Mouse (Mus musculus): ENCODE results near the gene Tyw1. TPM values are rescaled to one million over a fixed set of nuclear protein-coding genes. Genes with fewer than 3 reads are reported as not detected.

Gene Tyw1
- total and polyA plus RNA-seq, 2 experiments from 2014 or later = 16.3 to 18.3 TPM

DNA sequence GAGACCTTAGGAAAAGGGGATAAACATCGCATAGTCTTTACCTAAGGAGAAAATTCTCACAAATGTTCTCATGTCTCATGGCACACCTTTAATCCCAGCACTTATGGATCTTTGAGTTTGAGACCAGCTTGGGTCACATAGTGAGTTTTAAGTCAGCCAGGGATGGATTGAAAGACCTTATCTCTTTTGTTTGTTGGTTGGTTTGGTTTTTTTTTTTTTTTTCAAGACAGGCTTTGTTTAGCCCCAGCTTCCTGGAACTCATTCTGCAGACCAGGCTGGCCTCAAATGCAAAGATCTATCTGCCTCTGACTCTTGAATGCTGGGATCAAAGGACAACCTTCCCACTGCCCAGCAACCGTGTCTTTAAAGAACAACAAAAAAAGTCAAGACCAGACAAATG, 34.1 kb upstream of the Tyw1 start:
- DNase-seq (ENCODE audit: low spot score) (no peak), ATAC-seq (ENCODE audit: low FRiP score) (no peak)
- TF ChIP-seq CTCF (IDR thresholded peaks at IDR 0.05) = no peak
- Histone ChIP-seq H3K4me3 (ENCODE audit: low read depth, low read length) (peak overlapping the region; percentile 98), H3K9me3 (ENCODE audit: low read length) (no peaks in the 10 kb centered on the region), H3K27ac (ENCODE audit: low read depth, low read length) (peak overlapping the region; percentile 82), H3K4me2 (ENCODE audit: low read depth, low read length, poor library complexity, severe bottlenecking) (peak overlapping the region; percentile 74), H3K9ac (replicated peaks; ENCODE audit: low read length, poor library complexity, severe bottlenecking) (peak overlapping the region; percentile 95), H3K27me3 (ENCODE audit: insufficient read depth, low read length) (no peaks in the 10 kb centered on the region), H3K4me1 (ENCODE audit: insufficient read depth, low read length) (peaks cover 14% of the 10 kb centered on the region), H3K36me3 (ENCODE audit: insufficient read depth, low read length) (no peaks in the 10 kb centered on the region)
- WGBS = 50% methylated on average over 2 of the region's 2 CpGs

DNA sequence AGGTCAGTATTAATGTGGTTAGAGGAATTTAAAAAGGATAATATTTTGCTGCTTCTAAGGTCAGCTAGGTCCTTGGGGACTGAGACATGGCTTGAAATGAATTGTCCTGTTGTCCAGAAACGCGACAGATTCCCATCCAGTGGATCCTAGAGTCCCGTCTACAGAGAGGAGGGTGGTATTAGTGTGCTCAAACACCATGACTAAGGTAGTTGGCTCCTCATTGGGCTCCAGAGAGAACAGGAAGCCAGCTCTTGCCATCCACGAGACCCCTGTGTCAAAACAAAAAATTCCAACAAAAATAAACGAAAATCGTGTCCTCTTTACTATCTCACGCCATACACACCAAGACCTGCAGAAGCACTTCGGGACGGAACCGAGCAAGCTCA, 33.7 kb upstream of the Tyw1 start:
- no peak for TF ChIP-seq CTCF (IDR thresholded peaks at IDR 0.05)
- peak; percentile 50; the same call in 1 of the 2 replicates for ATAC-seq (ENCODE audit: low FRiP score)

DNA sequence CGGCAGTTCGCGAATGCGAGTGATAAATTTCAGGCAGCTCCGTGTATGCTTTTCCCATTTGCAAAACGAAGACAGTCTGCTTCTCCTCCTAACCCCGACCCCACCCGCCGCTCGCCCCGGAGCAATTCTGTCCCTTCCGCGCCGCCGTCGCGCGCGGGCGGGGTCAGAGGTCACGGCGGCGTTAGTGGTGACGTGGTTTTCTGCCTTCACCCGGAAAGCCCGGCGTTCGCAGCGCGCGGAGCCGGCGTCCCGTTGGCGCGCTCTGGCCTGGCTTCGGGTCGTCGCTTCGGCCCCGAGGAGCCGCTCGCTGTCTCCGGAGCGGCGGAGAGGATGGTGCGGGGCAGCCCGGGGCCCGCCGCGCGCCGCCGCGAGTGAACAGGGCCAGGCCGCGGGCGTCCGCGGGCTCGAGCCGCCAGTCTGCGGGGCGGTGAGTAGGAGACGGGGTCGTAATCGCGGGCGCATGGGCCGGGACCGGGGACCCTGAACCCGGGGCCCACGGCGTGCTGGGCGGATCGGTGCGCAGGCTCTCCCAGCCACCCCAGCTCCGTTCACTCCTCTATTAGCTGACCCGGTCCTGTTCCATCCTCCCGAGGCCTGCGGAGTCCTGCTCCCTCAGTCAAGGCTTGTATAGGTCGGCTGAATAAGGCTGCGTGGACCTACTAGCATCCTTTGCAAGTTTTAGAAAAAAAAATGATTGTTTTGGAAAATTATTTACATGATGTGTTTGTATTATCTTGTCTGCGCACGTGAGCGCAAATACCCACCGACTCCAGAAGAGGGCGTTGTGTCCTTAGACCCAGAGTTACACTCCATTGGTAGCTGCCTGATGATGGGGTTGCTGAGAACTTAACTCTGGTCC, 33.0 kb upstream of the Tyw1 start:
- H3K36me3 ChIP-seq (ENCODE audit: insufficient read depth, low read length) = no peaks in the 10 kb centered on the region
- peak overlapping the region; percentile 98 for H3K4me3 ChIP-seq (ENCODE audit: low read depth, low read length)
- ATAC-seq (ENCODE audit: low FRiP score) = peak; percentile 86
- H3K4me1 ChIP-seq (ENCODE audit: insufficient read depth, low read length) = peaks cover 14% of the 10 kb centered on the region
- WGBS = under 1% methylated on average over 87 of the region's 88 CpGs
- H3K27ac ChIP-seq (ENCODE audit: low read depth, low read length) = peak overlapping the region; percentile 82
- TF ChIP-seq CTCF (IDR thresholded peaks at IDR 0.05) = peak; percentile 67
- peak overlapping the region; percentile 95 for H3K9ac ChIP-seq (replicated peaks; ENCODE audit: low read length, poor library complexity, severe bottlenecking)
- DNase-seq (ENCODE audit: low spot score) = peak; percentile 92
- H3K4me2 ChIP-seq (ENCODE audit: low read depth, low read length, poor library complexity, severe bottlenecking) = peak overlapping the region; percentile 74
- H3K9me3 ChIP-seq (ENCODE audit: low read length) = no peaks in the 10 kb centered on the region
- no peaks in the 10 kb centered on the region for H3K27me3 ChIP-seq (ENCODE audit: insufficient read depth, low read length)

More for the DNA sequence above, 33.7 kb upstream of the Tyw1 start:
- Histone ChIP-seq H3K27ac (ENCODE audit: low read depth, low read length) (peak overlapping the region; percentile 82), H3K9me3 (ENCODE audit: low read length) (no peaks in the 10 kb centered on the region), H3K36me3 (ENCODE audit: insufficient read depth, low read length) (no peaks in the 10 kb centered on the region), H3K9ac (replicated peaks; ENCODE audit: low read length, poor library complexity, severe bottlenecking) (peak overlapping the region; percentile 95), H3K27me3 (ENCODE audit: insufficient read depth, low read length) (no peaks in the 10 kb centered on the region), H3K4me2 (ENCODE audit: low read depth, low read length, poor library complexity, severe bottlenecking) (peak overlapping the region; percentile 74), H3K4me3 (ENCODE audit: low read depth, low read length) (peak overlapping the region; percentile 98), H3K4me1 (ENCODE audit: insufficient read depth, low read length) (peaks cover 14% of the 10 kb centered on the region)
- 2% methylated on average over 10 of the region's 10 CpGs for whole genome bisulfite sequencing
- peak; percentile 38 for DNase-seq (ENCODE audit: low spot score)

DNA sequence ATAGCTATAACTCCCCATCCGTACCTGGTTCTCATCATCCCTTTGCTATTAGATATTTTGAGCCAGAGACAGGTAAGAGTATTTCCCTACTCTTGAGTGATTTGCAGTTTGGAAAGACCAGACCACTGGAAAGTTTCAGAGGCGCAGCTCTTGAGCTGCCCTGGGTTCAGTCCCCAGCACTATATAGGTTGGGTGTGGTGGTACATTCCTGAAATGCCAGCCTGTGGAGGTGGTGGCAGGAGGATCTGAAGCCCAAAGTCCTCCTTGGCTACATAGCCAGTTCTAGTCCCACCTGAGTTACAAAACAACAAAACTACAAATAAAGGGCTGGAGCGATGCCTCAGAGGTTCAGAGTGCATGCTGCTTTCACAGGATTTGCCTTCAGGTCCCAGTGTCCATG, 28.6 kb upstream of the Tyw1 start:
- Histone ChIP-seq H3K27me3 (ENCODE audit: insufficient read depth, low read length) (no peaks in the 10 kb centered on the region), H3K9ac (replicated peaks; ENCODE audit: low read length, poor library complexity, severe bottlenecking) (no peak overlapping the region), H3K9me3 (ENCODE audit: low read length) (no peaks in the 10 kb centered on the region), H3K4me1 (ENCODE audit: insufficient read depth, low read length) (peaks cover 10% of the 10 kb centered on the region), H3K4me3 (ENCODE audit: low read depth, low read length) (no peak overlapping the region), H3K27ac (ENCODE audit: low read depth, low read length) (no peak overlapping the region), H3K4me2 (ENCODE audit: low read depth, low read length, poor library complexity, severe bottlenecking) (no peak overlapping the region), H3K36me3 (ENCODE audit: insufficient read depth, low read length) (peaks cover 16% of the 10 kb centered on the region; the same call in 1 of the 2 replicates)
- TF ChIP-seq CTCF (IDR thresholded peaks at IDR 0.05) = no peak
- 98% methylated on average over 3 of the region's 3 CpGs for WGBS
- ATAC-seq (ENCODE audit: low FRiP score) = no peak
- DNase-seq (ENCODE audit: low spot score) = no peak

DNA sequence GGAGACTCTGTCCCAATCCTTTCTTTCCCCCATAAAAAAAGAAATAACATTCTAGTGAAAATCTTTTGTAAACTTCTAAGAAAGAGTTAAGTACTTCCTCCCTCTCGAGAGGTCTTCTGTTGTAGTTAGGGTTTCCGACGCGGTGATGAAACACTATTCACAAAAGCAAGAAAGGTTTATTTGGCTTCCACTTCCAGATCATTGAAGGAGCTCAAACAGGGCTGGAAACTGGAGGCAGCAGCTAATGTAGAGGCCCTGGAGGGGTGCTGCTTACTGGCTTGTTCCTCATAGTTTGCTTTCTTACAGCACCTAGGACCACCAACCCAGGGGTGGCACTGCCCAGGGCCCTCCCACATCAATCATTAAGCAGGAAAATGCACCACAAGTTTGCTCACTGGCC, 27.3 kb upstream of the Tyw1 start:
- no peak for DNase-seq (ENCODE audit: low spot score)
- no peaks in the 10 kb centered on the region for H3K9me3 ChIP-seq (ENCODE audit: low read length)
- peaks cover 29% of the 10 kb centered on the region for H3K36me3 ChIP-seq (ENCODE audit: insufficient read depth, low read length)
- 86% methylated on average over 4 of the region's 4 CpGs for WGBS
- no peak overlapping the region for H3K4me3 ChIP-seq (ENCODE audit: low read depth, low read length)
- no peaks in the 10 kb centered on the region for H3K27me3 ChIP-seq (ENCODE audit: insufficient read depth, low read length)
- TF ChIP-seq CTCF (IDR thresholded peaks at IDR 0.05) = no peak
- no peak overlapping the region for H3K27ac ChIP-seq (ENCODE audit: low read depth, low read length)
- ATAC-seq (ENCODE audit: low FRiP score) = no peak
- peaks cover 8% of the 10 kb centered on the region for H3K4me1 ChIP-seq (ENCODE audit: insufficient read depth, low read length)
- H3K4me2 ChIP-seq (ENCODE audit: low read depth, low read length, poor library complexity, severe bottlenecking) = no peak overlapping the region
- no peak overlapping the region for H3K9ac ChIP-seq (replicated peaks; ENCODE audit: low read length, poor library complexity, severe bottlenecking)

DNA sequence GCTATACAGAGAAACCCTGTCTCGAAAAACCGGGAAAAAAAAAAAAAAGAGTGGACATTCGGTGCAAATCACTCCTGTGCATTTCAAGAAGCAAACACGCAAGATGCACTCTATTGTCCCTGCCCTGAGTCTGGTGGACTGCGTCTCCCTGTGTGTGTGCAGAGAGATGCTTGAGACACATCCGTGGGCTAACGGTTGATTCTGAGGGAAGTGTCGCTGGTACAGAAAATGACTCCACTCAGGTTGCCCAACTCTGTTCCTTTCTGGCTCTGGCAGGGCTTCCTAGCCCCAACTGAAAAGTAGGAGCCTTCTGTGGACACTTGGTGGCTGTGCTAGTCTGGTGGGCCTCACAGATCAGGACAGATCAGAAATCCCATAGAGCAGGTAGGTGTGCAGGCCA, 19.1 kb upstream of the Tyw1 start:
- Histone ChIP-seq H3K4me1 (ENCODE audit: insufficient read depth, low read length) (no peaks in the 10 kb centered on the region), H3K36me3 (ENCODE audit: insufficient read depth, low read length) (peaks cover 72% of the 10 kb centered on the region), H3K4me3 (ENCODE audit: low read depth, low read length) (no peak overlapping the region), H3K27ac (ENCODE audit: low read depth, low read length) (no peak overlapping the region), H3K4me2 (ENCODE audit: low read depth, low read length, poor library complexity, severe bottlenecking) (no peak overlapping the region), H3K9me3 (ENCODE audit: low read length) (no peaks in the 10 kb centered on the region), H3K27me3 (ENCODE audit: insufficient read depth, low read length) (no peaks in the 10 kb centered on the region), H3K9ac (replicated peaks; ENCODE audit: low read length, poor library complexity, severe bottlenecking) (no peak overlapping the region)
- no peak for DNase-seq (ENCODE audit: low spot score)
- WGBS = 95% methylated on average over 8 of the region's 8 CpGs
- ATAC-seq (ENCODE audit: low FRiP score) = no peak
- TF ChIP-seq CTCF (IDR thresholded peaks at IDR 0.05) = no peak
